Mouse (Mus musculus) stomach, embryonic 16.5 days (tissue): ENCODE data around the gene Ube3a. TPM values are rescaled to one million over a fixed set of nuclear protein-coding genes. Genes with fewer than 3 reads are reported as not detected.

Source experiments
- ATAC-seq: fragments of 200-750 bp; cut with Nextera tagmentation; 2 replicates; pipeline ENCODE4 v1.8.0; 2017; ENCODE audit warnings: moderate number of reproducible peaks, moderate TSS enrichment; ENCODE audit not compliant: insufficient read depth, low FRiP score
- H3K27ac ChIP-seq: fragments of 300-500 bp; sonication (generic); 2 replicates; pipeline ENCODE4 v1.5.1; 2014; ENCODE audit warnings: low read length
- H3K27me3 ChIP-seq: fragments of 300-500 bp; sonication (generic); 2 replicates; pipeline ENCODE4 v1.6.1; 2014; ENCODE audit warnings: low read length, control low read depth, mixed read lengths; ENCODE audit not compliant: control insufficient read depth, insufficient read depth
- H3K36me3 ChIP-seq: fragments of 300-500 bp; sonication (generic); 2 replicates; pipeline ENCODE4 v1.6.1; 2014; ENCODE audit warnings: low read length; ENCODE audit not compliant: control insufficient read depth, insufficient read depth
- H3K4me1 ChIP-seq: fragments of 300-500 bp; sonication (generic); 2 replicates; pipeline ENCODE4 v1.6.1; 2014; ENCODE audit warnings: low read length, control low read depth, mixed read lengths; ENCODE audit not compliant: control insufficient read depth, insufficient read depth
- H3K4me2 ChIP-seq: fragments of 300-500 bp; sonication (generic); 2 replicates; pipeline ENCODE4 v1.6.1; 2014; ENCODE audit warnings: low read depth, low read length, mixed read lengths
- H3K4me3 ChIP-seq: fragments of 300-500 bp; sonication (generic); replicated peaks from 2 replicates; pipeline ENCODE4 v1.5.1; 2014; ENCODE audit warnings: mild to moderate bottlenecking, low read length
- H3K9ac ChIP-seq: fragments of 300-500 bp; sonication (generic); 2 replicates; pipeline ENCODE4 v1.6.1; 2014; ENCODE audit warnings: low read length
- H3K9me3 ChIP-seq: fragments of 300-500 bp; sonication (generic); replicated peaks from 2 replicates; pipeline ENCODE4 v1.6.1; 2016; ENCODE audit warnings: low read length, control low read depth; ENCODE audit not compliant: control insufficient read depth
- WGBS: fragments of 180-500 bp; shearing (Covaris S2); extraction: QIAGEN DNeasy Blood & Tissue Kit; methylation state at CpG from one replicate; pipeline ENCODE4 v1.1.7; 2014; 5-methylcytosine and 5-hydroxymethylcytosine counted together
- polyA plus RNA-seq: library from polyadenylated mRNA; unstranded; fragments of >200 nt; fragmentation: Nextera tagmentation; extraction: Ambion mirVana; gene quantifications from 2 replicates; pipeline ENCODE4 v1.2.1, GENCODE M21; 2015

The Ube3a gene
- polyA plus RNA-seq = 92.1 and 96.9 TPM in 2 replicates

DNA sequence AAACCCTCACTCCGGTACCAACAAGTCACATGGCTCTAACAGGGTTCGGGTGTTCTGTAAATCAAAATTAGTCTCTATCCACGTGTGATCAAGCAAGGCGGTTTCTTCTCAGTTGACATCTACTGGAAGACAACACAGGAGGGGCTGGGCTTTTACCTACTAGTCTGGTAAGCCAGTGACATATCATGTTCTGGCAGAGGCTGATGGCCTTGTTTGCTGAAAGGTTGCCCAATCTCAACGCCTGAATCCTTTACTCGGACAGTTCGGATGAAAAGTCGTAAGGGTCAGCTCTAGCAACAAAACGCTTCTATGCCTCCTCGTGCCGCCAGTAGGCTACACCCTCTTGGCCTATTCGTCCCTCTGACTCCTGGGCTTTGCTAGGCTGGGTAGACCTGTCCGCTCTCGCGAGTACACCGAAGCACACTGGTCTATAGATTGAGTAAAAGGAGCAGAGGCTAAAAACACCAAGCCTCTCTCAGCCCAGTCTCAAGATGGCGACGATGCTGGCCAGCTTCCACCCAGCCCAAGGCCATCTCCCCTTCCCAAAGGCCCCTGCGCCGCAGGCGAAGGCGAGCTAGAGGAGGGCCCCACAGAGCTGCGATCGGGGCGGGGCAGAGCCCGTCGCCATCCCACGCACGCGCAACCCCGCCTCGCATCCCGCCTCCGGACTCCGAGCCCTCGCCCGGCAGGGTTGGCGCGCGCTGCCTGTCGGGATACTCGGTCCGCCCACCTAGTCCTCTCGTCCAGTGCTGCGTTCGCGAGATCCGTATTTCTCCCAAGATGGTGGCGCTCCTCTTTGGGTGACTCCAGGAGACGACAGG is at the start of gene Ube3a:
Ube3a (plus strand) TSS at position 706 of the 821 bp plus-strand sequence.
- H3K4me1 ChIP-seq = peaks cover 5% of the 10 kb centered on the region; the same call in 1 of the 2 replicates
- 1% methylated on average over 48 of the region's 50 CpGs for WGBS
- peak within 1 kb of the TSS; percentile 71 for H3K4me2 ChIP-seq
- H3K9ac ChIP-seq = peak within 1 kb of the TSS; percentile 99
- H3K27me3 ChIP-seq = no peaks in the 10 kb centered on the region
- peak within 1 kb of the TSS; percentile 99 for H3K4me3 ChIP-seq
- H3K36me3 ChIP-seq = no peaks in the 10 kb centered on the region
- ATAC-seq = peak; percentile 99
- H3K9me3 ChIP-seq = no peaks in the 10 kb centered on the region
- H3K27ac ChIP-seq = peak within 1 kb of the TSS; percentile 99

DNA sequence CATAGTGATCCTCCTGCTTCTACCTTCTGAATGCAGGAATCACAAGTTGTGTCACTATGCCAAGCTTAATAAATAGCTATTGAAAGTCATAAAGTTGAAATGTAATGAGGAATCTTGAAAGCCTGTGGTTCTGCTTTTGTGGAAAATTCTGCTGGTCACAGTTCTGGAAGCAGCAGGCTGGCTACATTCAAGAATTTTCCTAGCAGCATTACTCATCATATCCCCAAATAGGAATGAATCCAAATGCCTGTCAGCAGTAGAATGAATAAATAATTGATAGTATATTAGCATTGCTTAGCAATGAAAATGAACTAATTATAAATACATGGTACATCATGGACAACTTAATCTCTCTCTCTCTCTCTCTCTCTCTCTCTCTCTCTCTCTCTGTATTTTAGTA is 35.7 kb upstream of the Ube3a start:
- no peaks in the 10 kb centered on the region for H3K27me3 ChIP-seq
- no peaks in the 10 kb centered on the region for H3K4me1 ChIP-seq
- H3K36me3 ChIP-seq = no peaks in the 10 kb centered on the region
- H3K4me2 ChIP-seq = no peak overlapping the region
- H3K9me3 ChIP-seq = no peaks in the 10 kb centered on the region
- H3K9ac ChIP-seq = no peak overlapping the region
- no peak overlapping the region for H3K4me3 ChIP-seq
- no peak for ATAC-seq
- no peak overlapping the region for H3K27ac ChIP-seq

DNA sequence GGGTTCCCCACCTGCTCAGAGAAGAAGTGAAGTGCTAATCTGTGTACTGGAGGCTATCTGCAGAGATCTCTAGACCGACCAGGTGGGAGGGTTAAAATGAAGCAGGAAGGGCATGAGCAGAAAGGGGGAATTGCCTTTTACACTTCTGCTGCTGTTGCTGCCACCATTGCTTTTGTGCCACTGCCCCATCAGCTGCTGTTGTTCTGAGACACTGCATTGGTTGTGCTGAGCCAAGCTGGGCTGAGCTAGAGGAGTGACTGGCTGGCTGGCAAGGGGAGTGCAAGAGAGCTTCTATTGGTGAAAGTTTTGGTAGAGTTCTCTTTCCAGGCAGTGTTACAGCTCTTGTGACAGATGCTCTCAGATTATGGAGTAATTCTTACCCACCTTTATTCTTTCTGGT is 13.6 kb upstream of the Ube3a start:
- no peak overlapping the region for H3K27ac ChIP-seq
- H3K9ac ChIP-seq = no peak overlapping the region
- ATAC-seq = no peak
- no peaks in the 10 kb centered on the region for H3K27me3 ChIP-seq
- WGBS = 84% methylated on average over 1 of the region's 1 CpGs
- no peak overlapping the region for H3K4me3 ChIP-seq
- H3K4me2 ChIP-seq = no peak overlapping the region
- H3K36me3 ChIP-seq = no peaks in the 10 kb centered on the region
- H3K9me3 ChIP-seq = peaks cover 4% of the 10 kb centered on the region; the same call in 1 of the 2 replicates
- H3K4me1 ChIP-seq = no peaks in the 10 kb centered on the region

GRCm38 (mm10) chr7:59221244-59221643 is 7.3 kb upstream of the Ube3a start:
- WGBS = 90% methylated on average over 1 of the region's 1 CpGs

GRCm38 (mm10) chr7:59228866-59229182 is 274 bp downstream of the Ube3a start:
- Histone ChIP-seq H3K9ac (peak overlapping the region; percentile 99), H3K27me3 (no peaks in the 10 kb centered on the region), H3K9me3 (no peaks in the 10 kb centered on the region), H3K4me2 (peak overlapping the region; percentile 66), H3K36me3 (no peaks in the 10 kb centered on the region), H3K4me1 (peaks cover 5% of the 10 kb centered on the region; the same call in 1 of the 2 replicates), H3K27ac (peak overlapping the region; percentile 98), H3K4me3 (peak overlapping the region; percentile 99)
- WGBS = under 1% methylated on average over 38 of the region's 39 CpGs
- peak; percentile 66 for ATAC-seq

More at GRCm38 (mm10) chr7:59221244-59221643, 7.3 kb upstream of the Ube3a start:
- no peak overlapping the region for H3K4me3 ChIP-seq
- H3K36me3 ChIP-seq = no peaks in the 10 kb centered on the region
- H3K9ac ChIP-seq = no peak overlapping the region
- H3K27ac ChIP-seq = no peak overlapping the region
- H3K27me3 ChIP-seq = no peaks in the 10 kb centered on the region
- H3K4me2 ChIP-seq = no peak overlapping the region
- ATAC-seq = no peak
- no peaks in the 10 kb centered on the region for H3K4me1 ChIP-seq
- H3K9me3 ChIP-seq = no peaks in the 10 kb centered on the region

DNA sequence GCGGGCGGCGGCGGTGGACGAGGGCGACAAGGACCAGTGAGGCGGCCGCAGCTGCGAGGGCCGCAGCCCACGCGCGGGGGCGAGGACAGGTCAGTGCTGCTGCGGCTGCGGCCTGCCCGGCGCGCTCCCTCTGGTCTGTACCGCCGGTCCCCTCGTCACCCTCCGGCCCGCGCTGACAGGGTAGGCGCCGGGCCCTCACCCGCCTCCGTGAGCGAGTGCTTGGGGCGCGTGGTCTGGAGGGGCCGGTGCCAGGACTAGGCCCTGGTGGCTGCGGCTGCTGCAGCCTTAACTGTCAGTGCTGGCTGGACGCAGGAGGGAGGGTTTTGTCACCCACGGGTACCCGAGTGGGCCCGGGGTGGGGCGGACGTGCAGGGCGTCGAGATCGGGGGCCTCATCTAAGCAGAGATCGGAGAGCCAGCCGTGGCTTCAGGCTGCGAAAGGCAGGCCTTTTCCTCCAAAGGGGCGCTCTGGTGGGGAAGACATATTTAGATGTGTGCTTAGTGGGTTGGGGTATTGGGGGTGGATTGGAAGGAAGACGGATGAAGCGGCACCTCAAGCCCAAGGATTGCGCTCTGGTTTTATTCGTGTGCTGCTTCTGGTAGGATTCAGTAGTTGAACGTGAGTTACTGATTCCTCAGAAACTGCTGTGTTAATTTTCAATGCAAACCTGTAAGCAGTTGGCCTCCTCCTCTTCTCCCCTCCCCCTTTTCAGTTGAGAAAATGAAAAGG is 797 bp downstream of the Ube3a start:
- Histone ChIP-seq H3K27me3 (no peaks in the 10 kb centered on the region), H3K4me2 (peak overlapping the region; percentile 66), H3K9ac (peak overlapping the region; percentile 99), H3K36me3 (no peaks in the 10 kb centered on the region), H3K4me1 (peaks cover 5% of the 10 kb centered on the region; the same call in 1 of the 2 replicates), H3K27ac (peak overlapping the region; percentile 98), H3K4me3 (peak overlapping the region; percentile 99), H3K9me3 (no peaks in the 10 kb centered on the region)
- whole genome bisulfite sequencing = under 1% methylated on average over 51 of the region's 52 CpGs
- ATAC-seq = peak; percentile 33

- no peak for ATAC-seq
- Histone ChIP-seq H3K4me3 (peak overlapping the region; percentile 99), H3K4me2 (peak overlapping the region; percentile 66), H3K27ac (no peak overlapping the region), H3K9ac (no peak overlapping the region), H3K27me3 (no peaks in the 10 kb centered on the region), H3K4me1 (peaks cover 5% of the 10 kb centered on the region; the same call in 1 of the 2 replicates), H3K36me3 (no peaks in the 10 kb centered on the region), H3K9me3 (no peaks in the 10 kb centered on the region)
- WGBS = 38% methylated on average over 4 of the region's 4 CpGs
Measured at GRCm38 (mm10) chr7:59230304-59230703, 1.8 kb downstream of the Ube3a start.

GRCm38 (mm10) chr7:59230768-59231167 is 2.2 kb downstream of the Ube3a start:
- Histone ChIP-seq H3K9ac (no peak overlapping the region), H3K27me3 (no peaks in the 10 kb centered on the region), H3K4me2 (peak overlapping the region; percentile 34; the same call in 1 of the 2 replicates), H3K27ac (no peak overlapping the region), H3K4me1 (peaks cover 5% of the 10 kb centered on the region; the same call in 1 of the 2 replicates), H3K9me3 (no peaks in the 10 kb centered on the region), H3K36me3 (no peaks in the 10 kb centered on the region), H3K4me3 (no peak overlapping the region; the same call in 1 of the 2 replicates)
- no peak for ATAC-seq
- WGBS = 59% methylated on average over 5 of the region's 5 CpGs

DNA sequence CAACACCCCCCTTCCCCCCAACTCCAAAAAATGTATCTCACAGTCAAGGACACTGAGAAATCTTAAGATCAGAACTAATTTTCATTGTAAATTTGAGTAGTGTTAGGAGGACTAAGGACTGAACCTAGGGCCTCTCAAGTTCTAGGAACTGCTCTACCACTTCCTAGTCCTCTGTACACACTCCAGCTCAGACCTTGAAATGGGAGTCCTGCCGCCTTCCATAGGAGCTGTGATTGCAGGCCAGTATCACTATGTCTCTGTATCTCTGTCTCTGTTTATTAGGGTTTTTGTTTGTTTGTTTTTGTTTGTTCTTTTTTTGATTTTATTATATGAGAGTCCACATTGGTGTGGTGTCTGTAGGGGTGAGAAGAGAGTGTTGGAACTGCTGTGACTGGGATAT is 3.4 kb downstream of the Ube3a start:
- H3K27ac ChIP-seq = no peak overlapping the region
- no peaks in the 10 kb centered on the region for H3K27me3 ChIP-seq
- no peak overlapping the region for H3K9ac ChIP-seq
- H3K36me3 ChIP-seq = no peaks in the 10 kb centered on the region
- 65% methylated on average over 1 of the region's 1 CpGs for WGBS
- no peak overlapping the region for H3K4me3 ChIP-seq
- H3K4me2 ChIP-seq = peak overlapping the region; percentile 11; the same call in 1 of the 2 replicates
- peaks cover 5% of the 10 kb centered on the region; the same call in 1 of the 2 replicates for H3K4me1 ChIP-seq
- no peaks in the 10 kb centered on the region for H3K9me3 ChIP-seq
- no peak for ATAC-seq
